ENCODE assay signal across 15 mouse cellular contexts in genomic region chr8:119112861-119113260, GRCm38 (mm10).
"Had no signal": no experiment of that assay in that cellular context is flagged by ENCODE, and none has a peak within 500 bp of the region (broad histone marks: within the 10 kb centered on the region; RNA-seq: fewer than 3 reads in every experiment).

No protein-coding gene starts in this region.

- DNase-seq: kidney, postnatal 4 days; liver, embryonic 13.5 days; liver, postnatal 0 days; lung, postnatal 14 days; retina, postnatal 1 day; right cerebral cortex, postnatal 4 days; spleen, adult 18-20 months; thymus, adult 18-20 months; thymus, postnatal 14 days had no signal

- H3K27me3 ChIP-seq: limb, embryonic 15.5 days; liver, embryonic 13.5 days; lung, embryonic 15.5 days; midbrain, embryonic 12.5 days; neural tube, embryonic 13.5 days had no signal

- H3K4me3 ChIP-seq: left cerebral cortex, adult 2 months; limb, embryonic 15.5 days; liver, embryonic 13.5 days; lung, embryonic 15.5 days; midbrain, embryonic 12.5 days; neural tube, embryonic 13.5 days had no signal

- H3K27ac ChIP-seq: kidney, postnatal 0 days; left cerebral cortex, adult 2 months; limb, embryonic 15.5 days; liver, embryonic 13.5 days; lung, embryonic 15.5 days; midbrain, embryonic 12.5 days had no signal

- H3K4me1 ChIP-seq: limb, embryonic 15.5 days; liver, embryonic 13.5 days; lung, embryonic 15.5 days; midbrain, embryonic 12.5 days had no signal

- H3K36me3 ChIP-seq: limb, embryonic 15.5 days; liver, embryonic 13.5 days; lung, embryonic 15.5 days; midbrain, embryonic 12.5 days; neural tube, embryonic 13.5 days had no signal

- H3K9me3 ChIP-seq: limb, embryonic 15.5 days; liver, embryonic 13.5 days; lung, embryonic 15.5 days; midbrain, embryonic 12.5 days; neural tube, embryonic 13.5 days had no signal
